Mouse (Mus musculus) right cerebral cortex, postnatal 36 days (tissue): ENCODE results near the gene Mob3c.

ENCODE experiments used
- DNase-seq, 2 experiments: peaks; one replicate each; pipeline ENCODE4 v3.0.0; 2022; ENCODE audit warnings: low spot score in 2 of 2, mixed read lengths in 1 of 2

Gene Mob3c

DNA sequence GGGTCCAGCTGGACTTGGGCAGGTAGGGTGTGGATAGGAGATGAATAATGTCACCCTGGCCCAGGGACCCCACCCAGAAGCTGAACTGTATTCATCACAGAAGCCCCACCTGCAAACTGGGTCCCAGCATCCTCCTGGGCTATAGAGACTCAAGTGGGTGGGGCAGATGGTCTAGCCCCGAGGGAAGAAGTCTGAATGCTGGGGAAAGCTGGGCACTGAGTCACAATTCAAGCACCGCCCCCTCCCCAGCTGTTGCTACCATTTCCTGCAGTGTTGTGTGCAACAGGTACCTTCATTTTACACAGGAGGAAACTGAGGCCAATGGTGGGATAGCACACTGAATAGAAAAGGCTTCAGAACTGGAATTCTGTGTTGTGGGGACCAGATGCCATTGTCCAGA lies 4.1 kb downstream of the Mob3c start:
- no peak for DNase-seq

DNA sequence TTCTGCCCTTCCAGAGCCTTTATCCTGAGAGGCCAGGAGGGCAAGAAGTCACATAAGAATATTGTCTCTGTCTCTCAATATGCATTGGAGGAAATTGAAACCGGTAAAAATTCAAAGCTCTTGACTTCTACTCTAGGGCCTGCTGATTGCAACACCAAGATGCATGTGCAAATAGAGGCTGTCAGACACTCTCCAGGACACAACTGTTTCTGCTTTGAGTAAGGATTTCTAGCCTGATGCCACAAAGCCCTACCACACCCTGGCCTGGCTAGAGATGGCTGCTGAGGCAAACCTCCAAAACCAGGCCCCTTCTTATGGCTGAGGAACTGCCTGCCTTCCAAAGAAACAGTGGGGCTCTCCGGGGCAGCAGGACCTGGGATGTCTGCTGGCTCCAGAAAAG lies 7.7 kb downstream of the Mob3c start:
- DNase-seq = no peak

DNA sequence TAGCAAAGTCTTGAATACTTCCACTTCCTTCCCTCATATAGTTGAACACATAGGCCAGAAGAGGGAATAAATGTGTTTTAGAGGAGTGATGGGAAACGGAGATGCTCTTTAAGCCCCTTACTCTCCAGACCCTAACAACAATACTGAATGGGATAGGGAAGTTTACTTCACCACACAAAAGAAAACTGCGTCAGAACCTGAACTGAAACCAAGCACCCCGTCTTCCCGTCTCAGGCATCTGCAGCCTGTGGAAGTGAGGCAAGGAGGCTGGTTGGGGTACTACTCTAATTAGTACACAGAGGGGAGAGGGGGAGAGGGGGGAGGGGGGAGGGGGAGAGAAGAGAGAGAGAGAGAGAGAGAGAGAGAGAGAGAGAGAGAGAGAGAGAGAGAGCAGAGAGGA lies 10.3 kb downstream of the Mob3c start:
- DNase-seq = no peak

DNA sequence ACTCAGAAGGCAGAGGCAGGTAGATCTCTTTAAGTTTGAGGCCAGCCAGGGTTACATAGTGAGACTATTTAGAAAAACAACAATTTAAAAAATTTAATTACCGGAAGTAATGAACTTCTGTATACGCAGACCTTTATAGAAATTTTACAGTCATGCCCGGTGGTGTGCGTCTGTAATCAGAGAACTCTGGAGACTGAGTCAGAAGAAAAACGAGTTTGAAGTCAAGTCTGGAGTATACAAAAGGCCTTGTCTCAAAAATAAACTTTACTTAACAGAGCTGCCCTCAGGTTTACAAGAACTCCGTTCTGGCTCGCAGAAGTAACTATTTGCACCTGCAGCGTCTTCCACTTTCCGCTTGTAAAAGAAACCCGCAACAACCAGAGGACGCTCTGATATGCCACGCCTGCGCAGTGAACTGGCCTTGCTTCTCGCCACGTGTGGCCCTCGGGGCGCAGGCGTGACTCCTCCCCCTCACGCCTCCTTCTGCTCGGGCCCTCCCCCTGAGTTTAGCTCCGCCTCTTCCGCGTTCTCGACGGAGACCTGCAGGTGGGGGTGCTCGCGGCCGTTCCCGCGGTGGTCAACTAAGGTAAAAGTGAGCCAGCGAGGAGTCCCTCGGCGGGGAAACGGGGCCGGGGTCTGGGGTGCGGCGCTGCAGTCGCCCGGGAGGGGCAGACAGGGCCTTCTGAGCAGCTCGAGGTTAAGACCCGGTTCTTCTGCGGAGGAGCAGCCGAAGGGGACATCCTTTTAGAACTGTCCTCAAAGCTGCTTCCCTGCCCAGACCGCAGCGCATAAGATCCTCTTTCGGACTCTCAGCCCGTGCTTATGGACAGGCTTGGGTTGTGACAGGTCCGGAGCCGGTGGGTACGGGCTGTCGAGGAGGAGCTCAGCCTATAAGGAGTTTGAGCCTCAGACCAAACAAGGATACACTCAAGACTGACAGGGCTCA lies 11.1 kb downstream of the Mob3c start, which contains the start of gene Mknk1:
Gene Mknk1, plus strand, starts transcription at position 503 of the 946 bp plus-strand sequence.
- DNase-seq = peak; percentile 89 to 93

DNA sequence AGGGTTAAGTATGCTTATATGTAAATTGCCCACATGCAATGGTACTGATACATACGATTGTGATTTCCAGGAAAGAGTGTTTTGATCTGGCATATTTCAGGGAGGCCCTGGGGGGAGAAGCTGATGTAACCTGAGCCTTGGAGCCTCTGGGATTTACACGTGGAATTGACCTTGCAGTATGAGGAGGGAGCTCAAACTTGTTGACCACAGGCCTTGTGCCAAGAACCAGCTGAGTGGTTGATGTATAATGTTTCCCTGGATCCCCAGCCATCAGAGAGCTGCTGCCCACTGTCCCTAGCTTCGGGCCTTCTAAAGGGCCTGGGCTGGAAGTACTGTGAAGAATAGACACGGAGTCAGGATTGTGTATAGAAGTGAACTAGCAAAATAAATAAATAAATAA lies 12.1 kb downstream of the Mob3c start:
- no peak for DNase-seq

- no peak for DNase-seq
These were observed 12.9 kb downstream of the Mob3c start for GRCm38 (mm10) chr4:115840842-115841241.

- no peak for DNase-seq
These were observed 18.8 kb downstream of the Mob3c start for GRCm38 (mm10) chr4:115846656-115847055.

- DNase-seq = peak in 1 of 2 experiments; percentile 41
These were observed 19.5 kb downstream of the Mob3c start for GRCm38 (mm10) chr4:115847377-115847776.

GRCm38 (mm10) chr4:115848083-115848482 lies 20.2 kb downstream of the Mob3c start:
- no peak for DNase-seq

GRCm38 (mm10) chr4:115848990-115849677 lies 21.2 kb downstream of the Mob3c start:
- no peak for DNase-seq

DNA sequence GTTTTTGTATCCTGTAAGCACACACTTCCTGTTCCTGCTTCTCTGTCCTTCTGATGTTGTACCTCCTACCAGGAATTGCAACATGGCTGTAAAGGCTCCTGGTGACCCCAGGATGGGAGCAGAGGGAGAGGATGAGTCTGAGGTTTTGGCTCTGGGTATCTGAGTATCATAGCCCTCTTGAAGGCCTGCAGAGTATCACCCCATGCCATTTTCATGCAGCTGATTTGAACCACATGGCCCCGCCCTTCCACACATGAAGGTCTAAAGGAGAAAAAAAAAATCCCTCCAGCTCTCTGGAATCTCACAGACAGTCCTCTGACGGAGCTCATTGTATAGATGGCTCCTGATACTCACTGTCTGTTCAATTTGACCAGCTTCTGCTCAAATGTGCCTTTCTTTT lies 22.2 kb downstream of the Mob3c start:
- DNase-seq = no peak

- DNase-seq = no peak
These were observed 22.7 kb downstream of the Mob3c start for GRCm38 (mm10) chr4:115850631-115851030.

- no peak for DNase-seq
These were observed 23.7 kb downstream of the Mob3c start for GRCm38 (mm10) chr4:115851569-115851968.

- no peak for DNase-seq
These were observed 27.2 kb downstream of the Mob3c start for GRCm38 (mm10) chr4:115855100-115855499.

DNA sequence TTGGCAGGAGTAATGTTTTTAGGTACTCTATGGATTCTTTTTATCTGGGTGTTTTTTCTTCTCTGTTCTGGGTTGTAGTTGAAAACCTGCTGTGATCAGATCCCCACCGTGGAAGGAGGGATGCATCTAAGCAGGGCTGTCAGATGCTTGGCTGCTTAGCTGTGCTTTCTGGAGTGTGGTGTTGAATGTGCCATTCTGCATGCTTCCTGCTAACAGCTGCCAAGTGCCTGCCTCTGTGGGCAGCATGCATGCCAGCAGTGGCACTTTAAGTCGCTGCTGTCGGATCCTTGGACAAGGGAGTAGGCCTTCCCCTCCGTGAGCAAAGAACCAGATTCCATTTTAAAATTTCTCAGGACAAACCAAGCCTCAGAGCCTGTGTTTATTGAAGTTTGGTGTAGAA lies 27.7 kb downstream of the Mob3c start:
- no peak for DNase-seq

DNA sequence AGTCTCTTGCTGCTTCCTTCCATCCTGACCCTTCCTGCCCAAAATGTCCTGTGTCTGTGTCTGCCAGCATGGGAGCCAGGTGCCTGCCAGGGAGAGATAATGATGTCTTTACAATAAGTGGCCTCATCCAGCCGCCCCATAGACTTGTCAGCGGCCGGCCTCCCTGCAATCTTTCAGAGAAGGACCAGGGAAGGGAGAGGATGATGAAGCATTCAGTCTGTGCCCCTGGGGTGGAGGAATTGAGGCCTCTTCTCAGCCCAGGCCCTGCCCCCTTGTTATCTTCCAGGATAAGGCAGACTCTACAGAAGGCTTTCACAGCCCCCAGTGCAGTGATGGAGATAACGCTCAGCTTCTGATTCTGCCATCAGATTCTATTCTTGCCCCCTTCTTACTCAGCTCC lies 28.4 kb downstream of the Mob3c start:
- DNase-seq = no peak

- DNase-seq = no peak
These were observed 29.5 kb downstream of the Mob3c start for GRCm38 (mm10) chr4:115857293-115857883.

DNA sequence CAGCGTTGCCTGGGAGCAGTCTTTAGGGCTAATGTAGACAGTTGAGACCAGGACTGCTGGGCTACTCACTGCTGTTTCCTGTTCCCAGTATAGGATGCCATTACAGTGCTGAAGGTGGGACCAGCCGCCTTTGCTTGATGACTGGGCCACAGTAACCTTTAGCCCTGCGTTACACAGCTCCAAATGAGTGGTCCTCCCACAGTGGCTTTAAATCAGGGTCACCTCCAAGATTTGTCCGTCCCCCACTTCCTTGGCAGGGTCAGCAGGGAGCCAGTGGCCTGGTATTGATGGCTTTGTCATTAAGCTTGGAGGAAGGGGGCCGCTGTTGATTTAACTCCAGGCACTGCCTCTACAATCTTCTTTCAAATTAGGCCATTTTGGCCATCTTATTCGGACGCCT lies 35.5 kb downstream of the Mob3c start:
- DNase-seq = no peak

DNA sequence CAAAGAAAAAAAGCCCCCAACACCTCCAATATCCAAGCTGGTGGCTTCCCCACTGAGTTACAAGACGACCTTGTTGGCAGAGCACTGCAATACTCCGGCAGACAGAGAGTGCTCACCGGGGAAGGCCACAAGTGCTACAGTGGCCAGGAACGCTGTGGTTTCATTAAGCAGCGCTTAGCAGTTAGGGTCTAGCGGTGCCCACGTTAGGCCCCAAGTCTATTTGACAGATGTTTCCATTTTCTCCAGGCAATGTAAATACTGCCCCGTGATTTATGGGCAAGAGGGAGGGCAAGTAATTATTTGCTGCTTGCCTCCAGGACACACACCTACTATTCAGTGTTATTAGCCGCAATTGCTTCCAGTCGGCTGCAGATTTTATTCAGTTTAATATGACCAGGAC lies 36.0 kb downstream of the Mob3c start:
- DNase-seq = no peak

DNA sequence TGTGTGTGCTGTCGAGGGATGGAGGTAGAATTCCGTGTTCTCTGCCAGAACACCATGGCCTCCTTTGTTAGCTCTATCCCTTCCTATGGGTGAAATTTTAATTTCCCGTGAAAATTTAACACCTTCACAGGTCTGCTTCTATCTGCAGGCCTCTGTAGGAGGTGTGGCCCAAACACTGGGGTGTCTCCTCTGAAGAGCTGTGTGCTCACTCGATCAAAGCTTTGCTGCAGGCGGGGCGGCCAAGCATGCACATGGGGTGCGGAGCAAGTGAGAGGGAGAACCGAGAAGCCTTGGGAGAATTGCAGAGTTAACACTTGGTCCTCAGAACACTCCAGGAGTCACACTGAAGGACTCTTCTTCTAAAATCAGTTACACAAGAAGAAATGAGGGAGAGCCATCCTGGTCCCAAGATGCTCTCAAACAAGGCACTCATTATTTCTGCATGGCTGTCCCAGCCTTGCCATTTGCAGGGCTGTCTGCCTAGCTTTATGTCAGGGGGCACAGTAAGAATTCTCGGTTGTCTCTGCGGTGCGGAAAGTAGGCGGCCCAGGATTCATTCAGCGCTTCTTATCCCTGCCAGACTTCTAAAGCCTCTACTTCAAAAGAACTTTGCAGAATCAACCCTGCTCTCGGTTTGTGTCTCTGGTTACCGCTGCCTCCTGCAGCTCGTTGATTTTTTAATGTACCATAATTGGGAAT lies 41.8 kb downstream of the Mob3c start:
- no peak for DNase-seq

DNA sequence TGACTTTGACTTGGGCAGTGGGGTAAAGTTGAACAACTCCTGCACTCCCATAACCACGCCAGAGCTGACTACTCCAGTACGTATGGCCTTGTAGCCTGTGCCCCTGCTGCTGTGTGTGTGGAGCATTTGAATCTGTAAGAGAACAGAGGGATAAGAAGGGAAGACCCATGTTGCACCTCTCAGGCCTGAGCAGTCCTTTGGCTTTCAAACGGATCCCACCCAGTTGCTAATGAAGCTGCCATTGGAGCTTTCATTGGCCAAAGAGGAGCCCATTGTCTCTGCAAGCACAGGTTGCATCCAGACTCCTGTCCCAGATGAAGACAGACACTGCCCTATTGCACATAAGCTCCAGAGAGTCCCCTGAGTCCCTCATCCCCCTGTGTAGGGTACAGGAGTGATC lies 45.3 kb downstream of the Mob3c start:
- no peak for DNase-seq

DNA sequence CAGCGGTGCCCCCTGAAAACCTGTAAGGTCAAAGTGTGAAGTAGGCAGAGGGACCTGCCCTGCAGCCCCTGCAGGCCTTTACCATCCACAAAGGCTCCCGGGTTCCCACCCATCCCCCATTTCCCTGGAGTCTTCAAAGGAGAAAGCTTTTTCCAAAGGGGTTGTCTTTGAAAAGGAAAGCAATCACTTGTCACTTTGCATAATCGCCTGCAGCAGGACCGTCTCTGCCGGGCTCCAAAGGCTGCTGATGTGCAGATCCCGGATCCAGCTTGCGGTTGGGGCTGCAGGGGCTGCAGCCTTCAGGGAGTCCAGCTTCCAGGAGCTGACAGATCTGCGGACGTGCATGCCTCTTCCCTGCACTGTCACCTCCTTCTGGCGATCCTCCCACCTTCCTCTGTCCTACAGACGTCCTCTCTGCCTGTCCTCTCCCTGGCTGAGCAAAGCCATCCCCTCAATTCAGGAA lies 50.4 kb downstream of the Mob3c start:
- no peak for DNase-seq
